Mouse (Mus musculus) CH12.LX (cell line): ENCODE data around the gene Rapgef4.

Source experiments
- POLR2A ChIP-seq: IDR thresholded peaks from 2 replicates; pipeline ENCODE4 v1.6.1; 2011; ENCODE audit warnings: low read depth, mild to moderate bottlenecking, improper control_type of control experiment, low read length
- SMC3 ChIP-seq: IDR thresholded peaks from 2 replicates; pipeline ENCODE4 v1.6.1; 2011; ENCODE audit warnings: low read depth, low read length, improper control_type of control experiment
- TCF12 ChIP-seq: IDR thresholded peaks from 2 replicates; pipeline ENCODE4 v1.6.1; 2014; ENCODE audit warnings: low read depth, mild to moderate bottlenecking, inconsistent platforms, low read length, improper control_type of control experiment

- TF ChIP-seq SMC3 (no peak), TCF12 (no peak), POLR2A (no peak)
Observed at GRCm38 (mm10) chr2:72152746-72153145, 171.7 kb downstream of the Rapgef4 start.
